Mouse (Mus musculus): Measurements from ENCODE around the gene Dscam. TPM values are rescaled to one million over a fixed set of nuclear protein-coding genes. Genes with fewer than 3 reads are reported as not detected.
A peak's percentile ranks its signal among the peaks of the same experiment; 100 is the strongest.

Dscam gene
- polyA plus RNA-seq, 1 experiment from 2014 or later = 0.15 TPM

DNA sequence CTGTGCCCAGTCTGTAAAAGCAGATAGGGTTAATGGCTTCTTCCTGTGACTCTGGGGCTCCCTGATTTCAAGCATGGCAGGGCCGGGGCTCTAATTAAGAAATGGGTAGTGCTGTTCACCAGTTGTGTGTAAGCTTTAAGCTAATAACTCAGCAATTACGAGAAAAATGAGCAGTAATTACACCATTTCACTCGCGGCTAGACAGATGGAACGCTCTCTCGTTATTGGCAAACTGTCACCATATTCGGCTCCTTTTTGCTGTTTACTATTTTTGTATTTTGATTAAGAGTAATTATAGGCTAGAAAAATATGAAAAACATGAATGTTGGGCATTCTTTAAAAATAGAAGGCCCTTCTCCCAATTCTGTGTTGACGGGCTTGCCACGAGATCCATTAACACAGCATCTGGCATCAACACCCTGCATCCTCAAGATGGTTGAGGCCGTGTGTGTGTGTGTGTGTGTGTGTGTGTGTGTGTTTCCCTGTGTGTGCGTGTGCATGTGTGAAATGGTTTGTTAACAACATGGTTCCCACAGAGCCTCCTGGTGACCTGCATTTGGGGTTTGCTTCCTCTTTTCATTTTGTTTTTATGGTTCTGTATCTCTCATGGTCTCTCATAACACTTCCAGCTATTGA is 162.5 kb downstream of the Dscam start:
- no peak overlapping the region for H3K4me3 ChIP-seq (replicated peaks)

DNA sequence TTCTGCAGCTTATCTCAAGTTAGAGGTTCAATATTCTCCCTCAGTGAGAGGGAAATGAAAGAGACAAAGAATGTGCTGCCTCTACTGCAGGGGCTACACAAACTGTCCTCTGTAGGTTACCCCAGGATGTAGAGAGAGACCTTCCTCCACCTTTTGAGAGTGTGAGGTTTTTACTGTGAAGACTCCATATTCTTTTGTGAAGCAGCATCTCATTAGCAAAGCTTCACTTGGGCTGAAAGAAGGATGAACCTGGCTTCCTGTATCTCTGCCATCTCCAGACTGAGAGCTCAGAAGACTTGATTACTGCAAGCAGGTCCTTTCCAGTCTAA is 163.7 kb downstream of the Dscam start:
- no peaks in the 10 kb centered on the region for H3K27me3 ChIP-seq (replicated peaks)
- no peaks in the 10 kb centered on the region for H3K4me1 ChIP-seq (replicated peaks)
- ATAC-seq = no peak
- H3K27ac ChIP-seq = no peak overlapping the region
- H3K9ac ChIP-seq = no peak overlapping the region
- no peak overlapping the region for H3K4me2 ChIP-seq (replicated peaks)
- no peak overlapping the region for H3K4me3 ChIP-seq (replicated peaks)
- no peaks in the 10 kb centered on the region for H3K36me3 ChIP-seq
- H3K9me3 ChIP-seq = no peaks in the 10 kb centered on the region

More for the DNA sequence above, 162.5 kb downstream of the Dscam start:
- Histone ChIP-seq H3K4me2 (replicated peaks) (no peak overlapping the region), H3K27ac (no peak overlapping the region), H3K36me3 (no peaks in the 10 kb centered on the region), H3K27me3 (replicated peaks) (no peaks in the 10 kb centered on the region), H3K4me1 (replicated peaks) (no peaks in the 10 kb centered on the region), H3K9me3 (no peaks in the 10 kb centered on the region), H3K9ac (no peak overlapping the region)
- no peak for ATAC-seq
- WGBS = 78% methylated on average over 11 of the region's 11 CpGs

DNA sequence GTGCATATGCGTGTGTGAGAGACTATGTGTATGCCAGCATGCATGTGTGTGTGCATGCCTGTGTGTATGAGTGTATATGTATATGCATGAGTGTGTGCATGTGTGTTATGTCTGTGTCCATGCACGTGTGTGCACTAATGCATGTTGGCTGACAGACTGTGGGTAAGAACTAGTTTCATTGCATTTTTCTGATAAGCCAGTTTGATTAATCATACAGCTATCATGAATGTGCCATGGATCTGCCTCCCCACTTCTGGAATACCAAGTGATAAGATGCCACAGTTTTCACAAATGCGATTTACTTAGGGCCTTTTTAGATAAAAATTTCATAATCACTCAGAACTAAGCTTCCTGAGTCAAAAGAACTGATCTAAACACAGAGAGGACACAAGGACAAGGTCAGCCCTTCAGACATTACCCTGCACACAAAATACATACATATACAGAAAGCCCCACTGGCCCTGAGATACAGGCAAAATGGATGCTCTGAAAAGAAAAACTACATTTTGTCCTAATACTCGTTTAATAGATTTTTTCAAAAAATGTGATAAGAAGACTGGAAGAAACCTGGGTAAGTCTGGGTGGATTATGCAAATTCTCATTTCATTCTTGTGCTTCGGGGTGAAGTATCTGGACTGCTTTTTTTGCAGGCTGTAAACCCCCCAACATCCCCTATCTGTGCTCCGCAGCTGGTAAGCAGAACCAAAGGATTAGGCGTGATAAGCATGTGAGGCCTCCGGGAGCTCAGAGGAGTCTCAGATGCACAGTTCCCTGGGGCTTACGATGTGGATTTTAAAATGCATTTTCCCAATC is 164.3 kb downstream of the Dscam start:
- Histone ChIP-seq H3K27ac (no peak overlapping the region), H3K4me1 (replicated peaks) (no peaks in the 10 kb centered on the region), H3K36me3 (no peaks in the 10 kb centered on the region), H3K27me3 (replicated peaks) (no peaks in the 10 kb centered on the region), H3K4me3 (replicated peaks) (no peak overlapping the region), H3K9me3 (no peaks in the 10 kb centered on the region), H3K9ac (no peak overlapping the region), H3K4me2 (replicated peaks) (no peak overlapping the region)
- ATAC-seq = peak; percentile 71; the same call in 1 of the 2 replicates
- WGBS = 62% methylated on average over 9 of the region's 9 CpGs

DNA sequence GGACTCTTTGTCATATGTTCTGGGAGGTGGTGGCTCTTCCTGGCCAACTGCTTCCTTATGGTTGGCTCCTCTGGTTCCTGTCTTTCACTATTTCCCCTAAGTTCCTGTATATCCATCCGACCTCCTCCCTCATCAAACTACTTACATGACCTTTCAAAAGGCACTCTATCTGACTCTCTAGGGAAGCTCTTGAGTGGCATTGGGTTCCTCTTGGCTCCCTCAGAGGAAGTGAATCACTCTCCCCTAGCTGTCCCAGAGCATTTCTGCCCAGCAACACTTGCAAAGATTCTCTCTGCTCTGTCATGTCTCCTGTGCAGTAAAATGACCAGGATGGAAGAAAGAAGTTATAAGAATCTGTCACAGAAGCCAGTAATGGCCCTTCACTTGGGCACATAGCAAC is 166.6 kb downstream of the Dscam start:
- WGBS = 75% methylated on average over 1 of the region's 1 CpGs
- no peak overlapping the region for H3K4me3 ChIP-seq (replicated peaks)
- ATAC-seq = no peak

DNA sequence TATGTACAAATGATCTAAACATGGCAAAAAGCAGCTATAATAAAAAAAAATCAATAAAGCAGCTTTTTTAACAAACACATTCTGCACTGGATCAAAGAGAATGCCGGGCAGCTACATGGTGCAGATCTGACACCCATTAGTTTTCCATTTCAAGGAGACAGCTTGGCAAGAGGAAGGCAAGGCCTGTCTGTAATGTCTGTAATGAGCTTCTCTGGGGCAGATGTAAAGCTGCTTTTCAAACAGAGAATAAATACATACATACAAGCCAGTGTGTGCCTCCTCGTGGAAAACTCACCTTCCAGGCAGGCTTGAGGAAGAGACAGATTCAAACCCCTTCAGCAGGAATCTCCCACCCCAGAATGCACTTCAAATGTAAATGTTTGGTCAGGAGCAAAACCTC is 167.7 kb downstream of the Dscam start:
- Histone ChIP-seq H3K27me3 (replicated peaks) (no peaks in the 10 kb centered on the region), H3K9me3 (no peaks in the 10 kb centered on the region), H3K4me2 (replicated peaks) (no peak overlapping the region), H3K36me3 (no peaks in the 10 kb centered on the region), H3K9ac (no peak overlapping the region), H3K4me3 (replicated peaks) (no peak overlapping the region), H3K27ac (no peak overlapping the region), H3K4me1 (replicated peaks) (no peaks in the 10 kb centered on the region)
- no peak for ATAC-seq
- 23% methylated on average over 2 of the region's 2 CpGs for WGBS

More for the DNA sequence above, 166.6 kb downstream of the Dscam start:
- H3K27me3 ChIP-seq (replicated peaks) = no peaks in the 10 kb centered on the region
- no peaks in the 10 kb centered on the region for H3K36me3 ChIP-seq
- H3K4me1 ChIP-seq (replicated peaks) = no peaks in the 10 kb centered on the region
- no peak overlapping the region for H3K27ac ChIP-seq
- no peak overlapping the region for H3K9ac ChIP-seq
- no peak overlapping the region for H3K4me2 ChIP-seq (replicated peaks)
- H3K9me3 ChIP-seq = no peaks in the 10 kb centered on the region

DNA sequence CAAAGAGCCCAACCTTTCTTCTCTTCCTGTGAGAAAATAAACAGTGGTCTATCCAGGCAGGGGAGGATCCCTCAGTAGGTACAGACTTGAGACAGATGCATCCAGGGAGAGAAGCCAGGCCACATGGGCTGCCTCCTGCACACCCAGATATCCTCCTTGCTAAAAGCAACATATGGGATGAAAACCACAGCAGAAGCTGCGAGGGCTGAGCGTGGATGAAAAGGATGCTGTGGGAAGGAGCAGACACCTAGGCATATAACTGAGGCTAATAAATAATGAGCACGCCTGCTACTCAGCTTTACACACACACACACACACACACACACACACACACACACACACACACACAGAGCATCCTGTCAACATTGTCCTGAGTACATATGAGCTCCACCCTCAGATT is 168.4 kb downstream of the Dscam start:
- WGBS = 36% methylated on average over 3 of the region's 3 CpGs
- ATAC-seq = no peak
- Histone ChIP-seq H3K36me3 (no peaks in the 10 kb centered on the region), H3K27ac (no peak overlapping the region), H3K9me3 (no peaks in the 10 kb centered on the region), H3K9ac (no peak overlapping the region), H3K4me3 (replicated peaks) (no peak overlapping the region), H3K4me2 (replicated peaks) (no peak overlapping the region), H3K27me3 (replicated peaks) (no peaks in the 10 kb centered on the region), H3K4me1 (replicated peaks) (no peaks in the 10 kb centered on the region)

DNA sequence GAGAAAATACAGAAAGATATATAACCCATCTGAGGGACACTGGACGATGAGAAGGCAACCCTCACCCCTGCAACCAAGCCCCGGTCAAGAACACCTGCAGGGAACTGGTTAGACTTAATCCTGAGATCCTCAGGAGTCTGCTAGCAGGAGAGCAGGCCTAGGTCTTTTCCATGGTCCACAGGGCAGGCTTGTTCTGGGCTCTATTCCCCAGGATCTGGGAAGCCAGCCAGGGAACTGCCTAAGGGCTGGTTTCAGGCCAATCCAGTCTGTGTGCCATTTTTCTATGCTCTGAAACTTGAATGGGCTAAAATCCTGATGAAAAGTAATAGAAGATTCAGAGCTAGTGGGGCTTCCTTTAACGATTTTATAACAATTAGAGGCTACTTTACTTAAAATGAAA is 173.7 kb downstream of the Dscam start:
- no peaks in the 10 kb centered on the region for H3K27me3 ChIP-seq (replicated peaks)
- no peaks in the 10 kb centered on the region for H3K9me3 ChIP-seq
- no peak for ATAC-seq
- no peak overlapping the region for H3K9ac ChIP-seq
- H3K36me3 ChIP-seq = no peaks in the 10 kb centered on the region
- H3K4me2 ChIP-seq (replicated peaks) = no peak overlapping the region
- no peaks in the 10 kb centered on the region for H3K4me1 ChIP-seq (replicated peaks)
- H3K27ac ChIP-seq = no peak overlapping the region
- no peak overlapping the region for H3K4me3 ChIP-seq (replicated peaks)
- 72% methylated on average over 3 of the region's 3 CpGs for WGBS

DNA sequence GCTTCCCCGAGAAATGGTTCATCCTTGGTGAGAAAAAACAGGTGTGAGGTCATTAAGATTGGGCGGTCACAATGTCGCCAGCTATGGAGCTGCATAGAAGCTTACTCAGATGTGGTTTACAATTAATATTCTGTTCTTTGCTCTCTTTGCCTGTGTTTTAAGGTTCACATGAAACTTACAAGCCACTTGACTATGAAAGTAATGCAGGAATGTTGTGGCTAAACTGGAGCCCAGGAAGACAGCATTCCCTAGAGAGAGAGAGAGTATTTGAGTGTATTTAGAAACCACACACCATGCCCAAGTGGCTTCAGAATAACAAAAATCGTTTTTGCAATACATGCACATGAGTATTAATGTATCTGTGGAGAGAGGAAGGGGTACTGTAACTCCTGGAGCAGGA is 174.7 kb downstream of the Dscam start:
- Histone ChIP-seq H3K9ac (no peak overlapping the region), H3K4me2 (replicated peaks) (no peak overlapping the region), H3K4me1 (replicated peaks) (no peaks in the 10 kb centered on the region), H3K27me3 (replicated peaks) (no peaks in the 10 kb centered on the region), H3K9me3 (no peaks in the 10 kb centered on the region), H3K4me3 (replicated peaks) (no peak overlapping the region), H3K27ac (no peak overlapping the region), H3K36me3 (no peaks in the 10 kb centered on the region)
- no peak for ATAC-seq
- WGBS = 70% methylated on average over 4 of the region's 4 CpGs

DNA sequence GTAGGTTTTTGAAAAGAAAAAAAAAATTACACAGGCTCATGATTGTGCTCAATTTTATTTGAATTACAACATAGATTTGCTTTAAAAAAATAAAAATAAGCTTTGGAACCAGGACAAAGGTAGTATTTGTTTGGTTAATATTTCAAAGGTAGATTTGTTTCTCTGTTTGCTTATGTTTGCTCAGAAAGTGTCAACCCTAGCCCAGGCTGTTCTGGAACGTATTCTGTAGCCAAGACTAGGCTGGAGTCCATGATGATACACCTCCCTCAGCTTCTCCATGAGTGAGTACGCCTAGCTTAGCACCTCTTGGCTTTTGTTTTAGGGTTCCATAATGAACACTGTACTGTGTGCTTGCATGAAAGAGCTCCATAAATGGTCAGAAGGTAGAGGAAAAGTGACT is 183.2 kb downstream of the Dscam start:
- Histone ChIP-seq H3K4me3 (replicated peaks) (no peak overlapping the region), H3K9ac (no peak overlapping the region), H3K27me3 (replicated peaks) (no peaks in the 10 kb centered on the region), H3K36me3 (no peaks in the 10 kb centered on the region), H3K27ac (no peak overlapping the region), H3K4me2 (replicated peaks) (no peak overlapping the region), H3K9me3 (no peaks in the 10 kb centered on the region), H3K4me1 (replicated peaks) (no peaks in the 10 kb centered on the region)
- WGBS = 71% methylated on average over 2 of the region's 2 CpGs
- no peak for ATAC-seq

DNA sequence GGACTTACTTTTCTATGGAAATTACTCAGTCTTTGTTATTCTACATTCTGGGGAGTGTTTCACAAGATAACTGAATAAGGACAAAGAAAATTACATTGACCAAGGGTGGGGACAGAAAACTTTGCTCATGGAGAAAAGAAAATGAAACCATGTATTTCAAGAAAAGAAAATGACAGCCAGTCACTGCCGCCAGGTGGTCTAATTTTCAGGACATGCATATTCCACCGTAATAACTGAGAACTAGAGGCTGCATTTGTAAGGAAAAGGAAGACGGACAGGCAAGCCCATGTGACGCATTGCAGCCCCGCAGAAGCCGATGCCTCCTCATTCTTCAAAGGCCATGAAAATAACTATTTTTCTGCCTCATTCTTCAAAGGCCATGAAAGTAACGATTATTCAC is 197.3 kb downstream of the Dscam start:
- Histone ChIP-seq H3K36me3 (no peaks in the 10 kb centered on the region), H3K4me3 (replicated peaks) (no peak overlapping the region), H3K27me3 (replicated peaks) (no peaks in the 10 kb centered on the region), H3K9me3 (no peaks in the 10 kb centered on the region), H3K27ac (no peak overlapping the region), H3K4me2 (replicated peaks) (no peak overlapping the region), H3K9ac (no peak overlapping the region), H3K4me1 (replicated peaks) (no peaks in the 10 kb centered on the region)
- ATAC-seq = no peak
- WGBS = 77% methylated on average over 7 of the region's 7 CpGs

DNA sequence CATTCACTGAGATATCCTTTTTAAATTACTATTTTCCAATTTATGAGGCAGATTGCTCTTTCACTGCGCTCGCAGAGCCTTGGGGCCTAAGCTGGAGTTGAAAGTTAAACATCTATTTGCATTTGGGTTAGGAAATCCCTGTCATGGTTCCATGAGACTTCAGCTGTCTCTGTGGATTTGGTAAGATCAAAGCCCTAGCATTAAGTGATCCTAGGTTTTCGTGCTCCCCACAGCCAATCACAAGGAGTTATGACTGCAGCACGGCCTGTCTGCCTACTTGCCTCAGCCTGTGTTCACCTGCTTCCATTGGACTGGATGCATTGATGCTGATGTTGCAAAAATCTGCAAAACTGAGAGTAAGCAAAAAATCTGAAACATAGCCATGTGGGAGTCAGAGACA is 198.8 kb downstream of the Dscam start:
- no peak overlapping the region for H3K9ac ChIP-seq
- no peaks in the 10 kb centered on the region for H3K27me3 ChIP-seq (replicated peaks)
- no peaks in the 10 kb centered on the region for H3K4me1 ChIP-seq (replicated peaks)
- no peak for ATAC-seq
- H3K9me3 ChIP-seq = no peaks in the 10 kb centered on the region
- no peak overlapping the region for H3K27ac ChIP-seq
- H3K4me2 ChIP-seq (replicated peaks) = no peak overlapping the region
- 80% methylated on average over 4 of the region's 4 CpGs for WGBS
- no peaks in the 10 kb centered on the region for H3K36me3 ChIP-seq
- no peak overlapping the region for H3K4me3 ChIP-seq (replicated peaks)

DNA sequence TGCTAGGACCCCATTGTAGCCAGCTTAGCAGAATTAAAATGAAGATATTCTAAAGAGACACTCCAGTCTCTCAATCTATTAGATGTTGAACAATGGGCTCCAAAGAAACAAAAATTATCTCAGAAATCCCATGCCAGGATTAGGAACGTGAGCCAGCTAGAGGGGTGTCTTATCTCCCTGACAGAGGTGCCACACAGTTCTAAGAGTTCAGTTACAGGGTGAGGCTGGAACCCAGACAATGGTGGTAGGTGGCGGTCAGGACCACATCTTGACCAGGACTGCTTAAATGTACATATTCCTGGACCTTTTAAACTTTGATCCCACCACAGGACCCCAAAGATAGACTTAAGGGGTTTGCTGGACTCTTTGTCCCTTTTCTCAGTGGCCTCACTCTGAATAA is 200.1 kb downstream of the Dscam start:
- no peak overlapping the region for H3K4me2 ChIP-seq (replicated peaks)
- no peaks in the 10 kb centered on the region for H3K9me3 ChIP-seq
- no peak overlapping the region for H3K9ac ChIP-seq
- no peak overlapping the region for H3K27ac ChIP-seq
- H3K36me3 ChIP-seq = no peaks in the 10 kb centered on the region
- ATAC-seq = no peak
- no peaks in the 10 kb centered on the region for H3K4me1 ChIP-seq (replicated peaks)
- no peaks in the 10 kb centered on the region for H3K27me3 ChIP-seq (replicated peaks)
- no peak overlapping the region for H3K4me3 ChIP-seq (replicated peaks)
- 85% methylated on average over 2 of the region's 2 CpGs for WGBS

DNA sequence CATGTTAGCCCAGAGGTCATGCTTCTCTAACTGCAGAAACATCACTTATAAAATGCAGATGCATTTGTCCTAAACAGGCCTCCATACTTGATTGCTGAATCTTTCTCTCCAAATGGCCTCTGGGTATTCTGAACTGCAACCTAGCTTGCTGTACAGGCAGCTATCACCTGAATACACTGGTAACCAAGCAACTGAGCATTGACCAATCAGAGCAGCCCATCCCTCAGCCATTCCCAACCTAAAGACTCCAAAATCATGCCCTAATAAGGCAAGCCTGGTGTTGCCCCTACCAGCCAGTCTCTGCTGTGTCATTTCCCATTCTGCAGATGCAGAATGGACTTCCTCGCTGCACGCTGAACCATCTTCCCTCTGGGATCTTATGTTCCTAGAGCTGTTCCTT is 200.9 kb downstream of the Dscam start:
- Histone ChIP-seq H3K9me3 (no peaks in the 10 kb centered on the region), H3K27ac (no peak overlapping the region)

More for the DNA sequence above, 200.9 kb downstream of the Dscam start:
- no peak for ATAC-seq
- H3K9ac ChIP-seq = no peak overlapping the region
- no peaks in the 10 kb centered on the region for H3K27me3 ChIP-seq (replicated peaks)
- no peak overlapping the region for H3K4me3 ChIP-seq (replicated peaks)
- WGBS = 66% methylated on average over 2 of the region's 2 CpGs
- H3K4me2 ChIP-seq (replicated peaks) = no peak overlapping the region
- no peaks in the 10 kb centered on the region for H3K4me1 ChIP-seq (replicated peaks)
- no peaks in the 10 kb centered on the region for H3K36me3 ChIP-seq
